Mouse (Mus musculus): ENCODE measurements around the gene Ppp2r3a. TPM values are rescaled to one million over a fixed set of nuclear protein-coding genes. Genes with fewer than 3 reads are reported as not detected.

Ppp2r3a gene
- polyA plus RNA-seq, 1 experiment from 2014 or later = 16.4 TPM

DNA sequence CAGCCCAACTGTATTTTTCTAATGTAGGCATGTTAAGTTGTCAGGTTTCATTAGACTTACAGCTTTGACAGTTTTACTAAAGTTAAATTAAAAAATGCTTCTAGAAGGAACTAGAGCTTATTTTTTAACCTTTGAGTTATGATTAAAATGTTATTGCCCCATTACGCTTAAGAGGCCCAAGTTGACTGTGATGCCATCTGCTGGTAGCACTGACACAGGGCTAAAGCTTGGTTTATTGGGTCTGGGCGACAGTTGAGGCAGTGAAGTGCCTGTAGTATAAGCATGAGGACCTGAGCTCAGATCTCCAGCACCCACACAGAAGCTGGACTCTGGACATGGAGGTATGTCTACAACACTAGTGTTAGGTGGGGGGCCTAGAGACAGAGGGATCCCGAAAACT is 47.5 kb downstream of the Ppp2r3a start:
- H3K9ac ChIP-seq = no peak overlapping the region
- peaks cover under 1% of the 10 kb centered on the region for H3K36me3 ChIP-seq
- H3K4me2 ChIP-seq = no peak overlapping the region
- H3K4me3 ChIP-seq (replicated peaks) = no peak overlapping the region
- H3K27ac ChIP-seq = no peak overlapping the region
- no peak for ATAC-seq (replicated peaks; ENCODE audit: low FRiP score)
- H3K4me1 ChIP-seq = peaks cover 5% of the 10 kb centered on the region
- no peaks in the 10 kb centered on the region for H3K27me3 ChIP-seq
- WGBS = 93% methylated on average over 3 of the region's 3 CpGs
- H3K9me3 ChIP-seq (replicated peaks) = no peaks in the 10 kb centered on the region

DNA sequence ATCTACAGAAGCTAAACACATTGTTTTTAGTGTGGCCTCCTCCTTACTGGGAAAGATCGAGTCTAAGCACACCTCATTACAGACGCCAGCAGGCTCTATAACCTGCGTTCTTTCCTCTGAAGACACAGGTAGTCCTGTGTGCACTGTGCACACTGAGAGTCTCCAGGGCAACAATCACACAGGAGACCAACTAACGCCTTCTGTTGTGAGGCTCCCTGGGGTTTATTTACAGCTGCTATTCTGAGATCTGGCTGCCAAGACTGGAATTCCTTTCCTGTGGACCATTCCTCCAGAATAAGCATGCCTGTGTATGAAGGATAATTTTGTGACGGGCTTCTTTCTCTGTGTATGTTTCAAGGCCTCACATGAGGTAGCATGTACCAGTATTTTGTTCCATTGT is 51.0 kb downstream of the Ppp2r3a start:
- Histone ChIP-seq H3K27ac (no peak overlapping the region), H3K4me2 (no peak overlapping the region), H3K9ac (no peak overlapping the region), H3K4me1 (peaks cover 5% of the 10 kb centered on the region), H3K9me3 (replicated peaks) (no peaks in the 10 kb centered on the region), H3K27me3 (no peaks in the 10 kb centered on the region), H3K36me3 (no peaks in the 10 kb centered on the region), H3K4me3 (replicated peaks) (no peak overlapping the region)
- ATAC-seq (replicated peaks; ENCODE audit: low FRiP score) = no peak
- WGBS = 65% methylated on average over 5 of the region's 5 CpGs

DNA sequence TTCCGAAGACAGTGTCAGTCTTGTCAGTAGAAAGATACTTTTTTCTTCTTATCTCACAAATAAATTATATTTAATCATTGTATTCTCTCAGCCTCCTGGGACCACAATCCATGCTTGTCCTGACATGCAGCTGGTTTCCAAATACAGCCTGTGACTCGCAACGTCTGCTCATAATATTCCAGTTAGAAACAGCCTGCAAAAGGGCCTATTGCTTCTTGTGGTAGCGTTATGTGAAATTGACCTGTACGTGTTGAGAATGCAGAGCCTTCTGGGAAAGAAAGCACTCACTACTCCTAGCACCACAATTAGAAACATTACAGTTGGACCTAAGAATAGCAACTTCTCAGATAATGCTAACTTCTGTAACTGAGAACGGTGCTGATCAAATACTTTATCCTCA is 52.8 kb downstream of the Ppp2r3a start:
- peaks cover 4% of the 10 kb centered on the region for H3K36me3 ChIP-seq
- WGBS = 72% methylated on average over 6 of the region's 6 CpGs
- H3K27me3 ChIP-seq = no peaks in the 10 kb centered on the region
- ATAC-seq (replicated peaks; ENCODE audit: low FRiP score) = no peak
- H3K4me3 ChIP-seq (replicated peaks) = no peak overlapping the region
- H3K27ac ChIP-seq = no peak overlapping the region
- H3K9me3 ChIP-seq (replicated peaks) = no peaks in the 10 kb centered on the region
- H3K4me1 ChIP-seq = peaks cover 5% of the 10 kb centered on the region
- no peak overlapping the region for H3K9ac ChIP-seq
- H3K4me2 ChIP-seq = no peak overlapping the region

DNA sequence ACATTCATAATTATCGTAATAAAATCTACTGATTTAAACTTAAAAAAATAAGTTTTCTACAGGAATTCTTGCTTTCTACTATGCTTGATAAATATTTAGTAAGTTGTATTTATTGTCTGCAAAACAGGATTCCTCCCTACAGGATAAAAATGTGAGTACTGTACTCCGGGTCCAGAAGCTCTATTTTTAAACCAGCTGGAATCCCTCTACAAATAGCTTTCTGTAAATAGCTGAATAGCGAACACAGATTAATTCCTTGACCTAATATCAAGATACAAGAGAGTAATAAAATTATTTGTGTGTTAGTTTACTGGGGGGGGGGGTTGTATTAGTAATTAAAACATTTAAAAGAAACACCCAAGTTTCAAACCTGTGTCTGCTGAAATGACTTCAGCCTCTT is 53.3 kb downstream of the Ppp2r3a start:
- Histone ChIP-seq H3K4me3 (replicated peaks) (no peak overlapping the region), H3K9me3 (replicated peaks) (no peaks in the 10 kb centered on the region), H3K4me2 (no peak overlapping the region), H3K36me3 (peaks cover 4% of the 10 kb centered on the region), H3K27ac (no peak overlapping the region), H3K4me1 (peaks cover 5% of the 10 kb centered on the region), H3K27me3 (no peaks in the 10 kb centered on the region), H3K9ac (no peak overlapping the region)
- no peak for ATAC-seq (replicated peaks; ENCODE audit: low FRiP score)
- 74% methylated on average over 3 of the region's 3 CpGs for WGBS

DNA sequence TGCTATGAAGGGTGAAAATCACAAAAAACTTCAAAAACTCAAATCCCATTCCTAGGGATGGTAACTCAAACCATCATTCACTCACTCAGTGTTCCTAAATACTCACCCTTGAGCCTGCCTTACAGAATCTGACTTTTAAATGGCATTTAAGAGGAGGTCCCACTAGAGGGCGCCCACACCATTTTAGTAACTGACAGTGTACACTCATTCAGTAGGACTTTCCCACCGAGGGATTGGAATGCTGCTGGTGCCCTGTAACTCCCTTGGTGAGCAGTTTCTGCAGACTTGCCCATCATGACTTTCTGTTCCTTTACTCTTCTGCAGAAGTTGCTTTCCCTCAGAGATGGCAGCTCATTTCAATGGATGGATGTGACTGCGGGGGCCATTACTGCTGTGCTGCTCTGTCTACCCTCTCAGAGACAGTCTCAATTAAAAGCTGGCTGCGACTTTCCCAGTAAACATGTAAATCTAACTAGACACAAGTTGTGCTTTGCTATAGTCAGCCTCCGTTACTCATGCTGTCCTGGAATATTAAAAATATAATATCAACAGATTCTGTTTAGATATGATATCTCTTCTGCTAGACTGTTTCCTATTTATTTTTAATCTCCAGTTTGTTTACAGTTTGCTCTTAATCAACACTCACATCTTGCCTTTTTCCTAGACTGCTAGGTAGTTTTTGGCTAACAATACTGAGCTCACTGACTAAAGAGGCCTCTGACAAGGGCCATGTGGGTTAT is 69.5 kb downstream of the Ppp2r3a start:
- H3K9ac ChIP-seq = no peak overlapping the region
- H3K9me3 ChIP-seq (replicated peaks) = no peaks in the 10 kb centered on the region
- WGBS = 43% methylated on average over 5 of the region's 5 CpGs
- no peak overlapping the region for H3K4me2 ChIP-seq
- H3K4me3 ChIP-seq (replicated peaks) = no peak overlapping the region
- H3K27ac ChIP-seq = no peak overlapping the region
- 0 out of 2 replicates have a peak, but pooled peaks cover 2% of the 10 kb centered on the region for H3K4me1 ChIP-seq
- H3K27me3 ChIP-seq = no peaks in the 10 kb centered on the region
- ATAC-seq (replicated peaks; ENCODE audit: low FRiP score) = peak; percentile 79
- peaks cover 54% of the 10 kb centered on the region for H3K36me3 ChIP-seq

DNA sequence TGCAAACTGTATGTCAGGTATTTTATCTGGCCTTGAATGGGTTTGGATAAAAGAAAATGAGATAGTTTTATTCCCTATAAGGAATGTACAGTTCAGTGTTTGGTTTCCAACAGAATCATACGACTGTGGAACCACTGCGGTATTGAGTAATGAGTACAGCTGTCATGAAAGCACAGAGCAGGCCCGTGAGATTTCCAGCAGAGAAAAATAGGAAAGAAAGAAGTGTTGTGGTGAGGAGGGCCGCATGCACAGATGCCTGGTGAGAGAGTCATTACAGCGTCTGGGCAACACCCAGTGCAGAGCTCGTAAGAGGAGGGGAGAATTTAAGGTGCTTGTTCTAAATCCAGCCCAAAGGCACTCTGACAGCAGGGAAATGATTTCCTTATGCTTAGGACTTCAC is 70.3 kb downstream of the Ppp2r3a start:
- no peak overlapping the region for H3K9ac ChIP-seq
- peaks cover 61% of the 10 kb centered on the region for H3K36me3 ChIP-seq
- no peak overlapping the region for H3K4me3 ChIP-seq (replicated peaks)
- no peaks in the 10 kb centered on the region for H3K9me3 ChIP-seq (replicated peaks)
- no peaks in the 10 kb centered on the region for H3K27me3 ChIP-seq
- 86% methylated on average over 6 of the region's 6 CpGs for WGBS
- ATAC-seq (replicated peaks; ENCODE audit: low FRiP score) = no peak
- H3K4me2 ChIP-seq = no peak overlapping the region
- 0 out of 2 replicates have a peak, but pooled peaks cover 2% of the 10 kb centered on the region for H3K4me1 ChIP-seq
- no peak overlapping the region for H3K27ac ChIP-seq

DNA sequence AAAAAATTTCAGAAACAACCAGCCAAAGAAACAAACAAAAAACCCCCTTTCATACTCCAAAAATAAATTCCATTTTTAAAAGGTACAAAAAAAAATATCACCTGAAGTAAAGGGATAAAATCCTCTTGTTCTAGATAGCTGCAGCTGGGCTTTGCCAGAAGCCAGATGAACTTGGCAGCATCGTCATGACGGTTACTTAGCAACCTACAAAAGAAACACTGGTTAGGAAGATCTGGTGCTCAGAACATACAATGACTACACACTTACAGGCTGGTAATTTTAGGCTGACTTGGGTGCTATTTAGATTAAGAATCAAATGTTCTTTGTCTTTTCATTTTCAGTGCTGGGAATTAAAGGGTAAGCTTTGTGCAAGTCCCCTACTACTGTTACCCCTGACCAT is 71.4 kb downstream of the Ppp2r3a start:
- no peaks in the 10 kb centered on the region for H3K9me3 ChIP-seq (replicated peaks)
- ATAC-seq (replicated peaks; ENCODE audit: low FRiP score) = no peak
- no peak overlapping the region for H3K4me2 ChIP-seq
- H3K9ac ChIP-seq = no peak overlapping the region
- no peak overlapping the region for H3K27ac ChIP-seq
- H3K36me3 ChIP-seq = peaks cover 57% of the 10 kb centered on the region
- 76% methylated on average over 2 of the region's 2 CpGs for WGBS
- H3K27me3 ChIP-seq = no peaks in the 10 kb centered on the region
- no peak overlapping the region for H3K4me3 ChIP-seq (replicated peaks)
- 0 out of 2 replicates have a peak, but pooled peaks cover 2% of the 10 kb centered on the region for H3K4me1 ChIP-seq

DNA sequence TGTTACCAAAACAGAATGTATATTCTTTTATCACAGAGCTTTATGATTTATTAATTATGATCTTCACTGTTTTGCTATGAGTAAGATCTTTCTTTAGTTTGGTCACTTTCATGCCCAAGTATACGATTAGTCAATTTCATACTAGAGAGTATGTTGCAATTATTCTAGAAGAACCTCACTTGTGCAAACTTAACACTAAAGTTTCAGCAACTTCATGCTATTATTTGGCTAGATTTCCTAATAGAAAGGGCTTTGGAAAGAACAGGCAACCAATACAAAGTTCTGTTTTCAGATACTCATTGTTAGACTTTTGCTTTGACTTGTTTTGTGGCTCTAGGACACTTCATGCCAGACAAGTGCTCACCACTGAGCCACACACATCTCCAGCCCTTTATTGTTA is 91.0 kb downstream of the Ppp2r3a start:
- H3K27me3 ChIP-seq = no peaks in the 10 kb centered on the region
- no peak overlapping the region for H3K9ac ChIP-seq
- no peak overlapping the region for H3K4me3 ChIP-seq (replicated peaks)
- no peak for ATAC-seq (replicated peaks; ENCODE audit: low FRiP score)
- no peaks in the 10 kb centered on the region for H3K9me3 ChIP-seq (replicated peaks)
- H3K4me2 ChIP-seq = no peak overlapping the region
- H3K36me3 ChIP-seq = peaks cover 9% of the 10 kb centered on the region; the same call in 1 of the 2 replicates
- WGBS = 90% methylated on average over 1 of the region's 1 CpGs
- H3K27ac ChIP-seq = no peak overlapping the region
- no peaks in the 10 kb centered on the region for H3K4me1 ChIP-seq

DNA sequence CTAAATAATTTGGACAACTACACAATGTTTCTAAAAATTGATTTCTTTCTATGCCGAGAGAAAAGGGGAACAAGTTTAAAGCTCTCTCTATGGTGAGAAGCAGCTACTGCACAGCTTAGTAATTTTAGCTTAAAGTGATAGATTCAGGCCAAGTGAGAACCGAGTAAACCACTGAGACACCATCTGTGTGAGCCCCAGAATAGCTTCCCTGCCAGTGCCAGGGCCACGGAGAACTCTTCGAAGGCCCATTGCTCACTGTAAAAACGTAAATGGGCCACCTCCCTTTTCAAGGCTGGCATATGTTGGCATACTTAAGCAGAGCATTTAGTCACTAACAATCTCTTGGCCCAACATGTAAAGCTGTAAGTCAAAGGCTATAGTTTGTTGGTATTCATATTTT is 91.5 kb downstream of the Ppp2r3a start:
- no peak for ATAC-seq (replicated peaks; ENCODE audit: low FRiP score)
- no peaks in the 10 kb centered on the region for H3K27me3 ChIP-seq

DNA sequence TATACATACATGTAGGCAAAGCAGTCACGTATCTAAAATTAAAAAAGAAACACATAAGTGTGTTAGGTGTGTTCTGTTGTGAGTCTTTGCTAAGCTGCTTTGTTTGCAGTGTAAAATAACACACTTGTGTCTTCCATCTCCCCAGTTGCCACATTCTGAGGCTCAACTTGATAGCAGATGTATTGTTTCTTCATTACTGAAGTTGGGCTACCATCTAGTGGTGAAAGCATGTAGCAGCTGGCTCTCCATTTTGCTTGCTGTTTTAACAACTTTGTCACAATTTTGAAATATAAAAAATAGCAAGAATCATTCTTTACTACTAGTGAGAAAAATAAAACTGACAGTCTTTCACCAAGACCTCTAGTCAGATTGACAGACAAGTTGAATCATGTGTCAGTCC is 92.2 kb downstream of the Ppp2r3a start:
- Histone ChIP-seq H3K4me1 (no peaks in the 10 kb centered on the region), H3K27me3 (no peaks in the 10 kb centered on the region), H3K9me3 (replicated peaks) (no peaks in the 10 kb centered on the region), H3K27ac (no peak overlapping the region), H3K9ac (no peak overlapping the region), H3K4me2 (no peak overlapping the region), H3K4me3 (replicated peaks) (no peak overlapping the region), H3K36me3 (peaks cover 9% of the 10 kb centered on the region; the same call in 1 of the 2 replicates)
- WGBS = 87% methylated on average over 1 of the region's 1 CpGs
- ATAC-seq (replicated peaks; ENCODE audit: low FRiP score) = no peak

More for the DNA sequence above, 91.5 kb downstream of the Ppp2r3a start:
- peaks cover 9% of the 10 kb centered on the region; the same call in 1 of the 2 replicates for H3K36me3 ChIP-seq
- H3K9me3 ChIP-seq (replicated peaks) = no peaks in the 10 kb centered on the region
- 77% methylated on average over 5 of the region's 5 CpGs for WGBS
- no peak overlapping the region for H3K4me2 ChIP-seq
- no peak overlapping the region for H3K27ac ChIP-seq
- H3K4me1 ChIP-seq = no peaks in the 10 kb centered on the region
- H3K4me3 ChIP-seq (replicated peaks) = no peak overlapping the region
- H3K9ac ChIP-seq = no peak overlapping the region

DNA sequence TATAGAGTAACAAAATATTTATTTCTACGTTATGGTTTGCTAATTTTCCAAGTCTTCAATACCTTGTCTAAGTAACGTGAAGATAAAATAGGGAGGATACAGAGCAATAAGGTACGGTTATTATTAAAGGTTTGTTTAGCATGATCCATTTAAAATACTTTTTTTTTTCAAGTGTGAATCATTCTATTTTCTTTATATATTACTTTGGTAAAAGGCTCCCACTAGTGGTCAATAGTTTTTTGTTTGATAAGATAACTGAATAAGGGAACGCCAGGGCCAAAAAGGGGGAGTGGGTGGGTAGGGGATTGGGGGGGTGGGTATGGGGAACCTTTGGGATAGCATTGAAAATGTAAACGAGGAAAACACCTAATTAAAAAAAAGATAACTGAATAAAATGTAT is 98.7 kb downstream of the Ppp2r3a start:
- no peak for ATAC-seq (replicated peaks; ENCODE audit: low FRiP score)
- H3K27me3 ChIP-seq = no peaks in the 10 kb centered on the region
- no peak overlapping the region for H3K9ac ChIP-seq
- peaks cover 29% of the 10 kb centered on the region for H3K36me3 ChIP-seq
- no peak overlapping the region for H3K4me3 ChIP-seq (replicated peaks)
- H3K27ac ChIP-seq = no peak overlapping the region
- H3K9me3 ChIP-seq (replicated peaks) = no peaks in the 10 kb centered on the region
- H3K4me2 ChIP-seq = no peak overlapping the region
- 82% methylated on average over 5 of the region's 5 CpGs for WGBS
- no peaks in the 10 kb centered on the region for H3K4me1 ChIP-seq

DNA sequence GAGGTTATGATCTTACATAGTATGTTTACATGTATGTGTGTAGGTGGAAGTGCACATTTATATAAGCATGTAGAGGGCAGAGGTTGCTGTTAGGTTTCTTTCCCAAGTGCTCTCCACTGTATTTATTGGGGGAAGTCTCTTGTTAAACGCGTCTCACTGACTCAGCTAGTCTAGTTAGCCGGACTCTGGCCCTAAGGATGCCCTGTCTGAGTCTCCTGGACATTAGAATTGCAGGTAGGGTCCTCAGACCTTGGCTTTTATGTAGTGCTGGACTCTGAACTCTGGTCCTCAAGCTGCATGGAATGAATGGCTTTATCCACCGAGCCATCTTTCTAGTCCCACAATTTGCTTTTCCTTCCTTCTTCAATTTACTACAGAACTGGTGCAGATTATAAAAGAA is 108.0 kb downstream of the Ppp2r3a start:
- Histone ChIP-seq H3K27ac (no peak overlapping the region), H3K36me3 (peaks cover 58% of the 10 kb centered on the region), H3K4me3 (replicated peaks) (no peak overlapping the region), H3K27me3 (no peaks in the 10 kb centered on the region), H3K9ac (no peak overlapping the region), H3K4me1 (no peaks in the 10 kb centered on the region), H3K4me2 (no peak overlapping the region), H3K9me3 (replicated peaks) (no peaks in the 10 kb centered on the region)
- no peak for ATAC-seq (replicated peaks; ENCODE audit: low FRiP score)
- 93% methylated on average over 4 of the region's 4 CpGs for WGBS
